Mouse (Mus musculus) adrenal gland, adult 8-10 months (tissue): ENCODE measurements around the gene Spata2. TPM values are rescaled to one million over a fixed set of nuclear protein-coding genes. Genes with fewer than 3 reads are reported as not detected.

Experiments used
- DNase-seq: peaks from one replicate; pipeline ENCODE4 v3.0.0; 2022
- total RNA-seq, 4 experiments: library from RNA; stranded (reverse); gene quantifications; 2 replicates each; pipeline ENCODE4 v1.2.4; 2022

The Spata2 gene
- total RNA-seq, result 10 to 100 TPM; 34.8 to 49.8 (median 38.9) TPM

GRCm38 (mm10) chr2:167492713-167493636 lies at the start of gene Spata2:
Gene Spata2 (minus strand): TSS chr2:167492887.
- DNase-seq, result peak; percentile 91

- DNase-seq, result no peak
These were observed 49.7 kb upstream of the Spata2 start for GRCm38 (mm10) chr2:167542361-167542760.

GRCm38 (mm10) chr2:167541761-167542160 lies 49.1 kb upstream of the Spata2 start:
- DNase-seq, result no peak

DNA sequence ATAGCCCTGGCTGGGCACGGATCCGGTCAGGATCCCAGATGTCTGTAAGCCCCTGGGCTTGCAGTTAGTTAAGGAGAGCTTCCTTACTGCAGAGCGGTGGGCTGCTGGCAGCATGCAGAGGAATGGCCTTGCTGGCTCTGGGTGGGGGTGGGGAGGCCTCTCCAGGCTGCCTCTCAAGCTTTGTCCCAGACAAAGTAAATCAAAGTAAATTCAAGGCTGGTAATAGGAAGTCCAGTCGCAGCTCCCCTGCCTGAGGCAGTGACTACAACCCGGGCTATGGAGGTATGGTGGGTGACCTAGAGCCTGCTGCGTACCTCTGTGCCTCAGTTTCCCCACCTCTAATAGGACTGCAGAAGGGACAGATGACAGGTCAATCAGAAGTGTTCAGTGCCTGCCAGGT lies 48.6 kb upstream of the Spata2 start:
- DNase-seq, result no peak

DNA sequence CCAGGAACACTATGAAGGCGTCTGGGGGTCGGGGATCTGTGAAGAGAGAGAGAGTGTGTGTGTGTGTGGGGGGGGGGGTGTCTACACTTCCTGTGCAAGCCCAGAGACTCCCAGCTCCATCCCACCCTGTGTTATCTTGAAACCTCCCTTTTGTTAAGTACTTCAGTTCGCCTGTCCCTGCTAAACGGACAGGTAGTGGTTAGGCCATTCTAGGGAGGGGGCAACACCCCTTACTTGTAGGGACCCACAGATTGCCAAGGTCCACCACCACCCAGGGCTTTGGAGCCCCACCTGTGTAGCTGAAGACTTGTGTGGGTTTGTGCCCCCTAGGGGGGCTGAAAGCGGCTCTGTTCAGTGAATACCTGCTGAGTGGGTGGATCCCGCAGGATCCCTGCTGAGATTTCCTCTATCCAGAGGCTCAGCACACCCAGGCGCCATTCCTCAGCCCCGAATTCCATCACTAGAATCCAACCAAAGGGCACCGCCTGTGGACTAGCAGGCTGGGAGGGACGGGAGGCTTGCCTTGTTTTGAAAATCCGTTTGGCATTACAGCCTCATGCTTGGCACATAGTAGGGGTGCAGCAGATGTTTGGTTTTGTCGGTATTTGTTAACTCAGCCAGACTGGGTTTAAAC lies 47.9 kb upstream of the Spata2 start:
- no peak for DNase-seq

- no peak for DNase-seq
These were observed 47.1 kb upstream of the Spata2 start for GRCm38 (mm10) chr2:167539536-167540476.

- peak; percentile 68 for DNase-seq
These were observed 46.1 kb upstream of the Spata2 start for GRCm38 (mm10) chr2:167538671-167539306.

DNA sequence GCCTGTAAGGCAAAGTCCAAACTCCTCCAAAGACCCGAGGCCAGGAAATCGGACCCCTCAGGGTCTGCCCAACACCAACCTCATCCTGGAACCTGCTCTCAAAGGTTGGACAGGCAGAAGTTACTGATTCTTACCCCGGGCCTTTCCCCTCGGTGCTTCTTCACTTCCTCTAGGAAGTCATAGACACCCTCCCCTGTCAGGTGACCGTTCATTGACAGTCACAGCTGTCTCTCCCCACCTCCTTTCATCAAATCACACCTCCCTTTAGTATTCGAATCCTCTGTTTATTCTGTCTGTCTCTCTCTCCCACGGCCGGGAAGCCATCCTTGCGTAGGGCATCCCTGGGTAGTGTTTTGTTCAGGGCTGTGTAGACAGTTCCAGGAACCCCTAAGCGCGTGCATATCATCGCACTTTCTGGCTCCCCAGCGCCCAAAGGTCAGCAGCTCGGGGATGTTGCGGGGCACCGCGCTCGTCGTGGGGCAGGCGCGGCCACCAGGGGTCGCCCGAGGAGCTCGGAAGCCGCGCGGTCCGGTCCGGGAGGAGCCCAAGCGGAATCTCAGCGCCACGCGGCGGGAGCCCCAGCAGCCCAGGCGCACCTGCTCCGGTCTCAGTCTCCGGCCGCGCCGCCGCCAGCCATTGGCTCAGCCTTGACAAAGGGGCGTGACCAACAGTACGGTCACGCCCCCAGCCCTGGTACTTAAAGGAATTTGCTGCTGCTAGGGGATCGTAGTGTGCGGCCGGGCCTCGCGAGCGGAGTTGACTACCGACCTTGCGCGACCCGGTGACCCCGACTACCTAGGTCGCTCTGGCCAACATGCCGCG lies 45.0 kb upstream of the Spata2 start, which contains the start of gene Snai1:
Snai1 (plus strand) TSS at position 720 of the 822 bp plus-strand sequence.
- DNase-seq, result peak; percentile 94

- no peak for DNase-seq
These were observed 43.7 kb upstream of the Spata2 start for GRCm38 (mm10) chr2:167536320-167536945.

DNA sequence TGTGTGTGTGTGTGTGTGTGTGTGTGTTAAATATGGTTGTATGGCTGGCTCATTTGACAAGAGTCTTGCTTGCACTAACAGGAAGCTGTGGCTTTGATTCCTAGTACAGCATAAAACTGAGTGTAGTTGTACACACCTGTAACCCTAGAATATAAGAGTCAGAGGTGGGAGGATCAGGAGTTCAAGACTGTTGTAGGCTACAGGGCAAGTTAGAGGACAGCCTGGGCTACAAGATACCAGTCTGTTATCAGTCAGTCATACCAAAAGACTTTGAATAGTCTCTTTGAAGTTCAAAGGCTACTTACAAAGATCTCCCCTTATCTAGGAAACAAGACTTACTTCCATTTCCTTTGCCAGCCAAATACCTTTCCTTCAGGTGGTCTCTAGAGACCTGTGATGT lies 41.2 kb upstream of the Spata2 start:
- DNase-seq, result no peak

- no peak for DNase-seq
These were observed 39.4 kb upstream of the Spata2 start for GRCm38 (mm10) chr2:167532131-167532530.

- no peak for DNase-seq
These were observed 37.8 kb upstream of the Spata2 start for GRCm38 (mm10) chr2:167530536-167530935.

DNA sequence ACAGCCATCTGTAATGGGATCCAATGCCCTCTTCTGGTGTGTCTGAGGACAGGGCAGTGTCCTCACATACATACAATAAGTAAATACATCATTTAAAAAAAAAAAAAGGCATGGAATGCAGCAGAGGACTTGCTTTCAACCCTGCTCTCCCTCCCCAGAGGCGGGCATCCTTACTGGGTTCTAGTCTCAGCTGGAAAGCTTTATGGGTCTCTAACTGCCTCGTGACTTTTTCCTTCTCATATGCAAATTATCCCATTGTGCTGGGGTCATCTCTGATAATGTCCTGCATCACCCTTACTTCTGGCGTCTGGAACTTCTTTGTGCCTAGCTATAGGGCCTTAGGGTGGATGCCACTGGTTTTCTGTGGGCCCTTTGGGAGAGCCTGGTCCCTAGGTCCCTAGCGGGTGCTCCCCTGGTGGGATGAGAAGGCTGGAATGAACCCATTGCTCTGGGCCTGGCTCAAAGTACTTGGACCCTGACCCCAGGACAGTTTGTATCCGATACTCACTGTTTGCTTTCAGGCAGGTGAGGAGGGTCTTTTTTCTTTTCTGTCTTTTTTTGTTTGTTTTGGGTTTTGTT lies 37.3 kb upstream of the Spata2 start:
- no peak for DNase-seq

- DNase-seq, result no peak
These were observed 35.6 kb upstream of the Spata2 start for GRCm38 (mm10) chr2:167528278-167528677.

DNA sequence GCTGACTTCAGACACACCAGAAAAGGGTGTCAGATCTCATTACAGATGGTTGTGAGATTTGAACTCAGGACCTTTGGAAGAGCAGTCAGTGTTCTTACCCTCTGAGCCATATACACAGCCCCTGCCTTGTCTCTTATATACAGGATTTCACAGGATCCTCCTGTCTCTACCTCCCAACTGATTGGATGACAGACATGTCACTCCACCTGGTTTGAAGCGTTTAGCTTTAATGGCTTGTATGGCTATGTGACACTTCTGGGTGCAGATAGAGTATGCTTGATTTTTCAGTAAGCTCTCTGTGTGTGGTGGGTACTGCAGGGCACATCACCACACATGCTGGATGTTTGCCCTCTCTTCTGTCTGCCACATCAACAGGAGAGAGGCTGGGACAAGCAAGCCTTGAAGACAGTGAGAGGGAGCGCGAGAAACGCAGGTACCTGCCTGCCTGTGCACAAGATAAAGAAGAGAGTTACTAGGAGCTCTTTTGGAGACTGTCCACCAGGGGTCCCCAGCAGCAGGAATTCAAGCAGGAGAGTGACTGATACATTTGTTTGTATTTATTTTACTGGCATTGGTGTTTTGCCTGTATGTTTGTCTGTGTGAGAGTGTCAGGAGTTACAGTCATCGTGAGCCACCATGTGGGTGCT lies 27.0 kb upstream of the Spata2 start:
- DNase-seq, result no peak

DNA sequence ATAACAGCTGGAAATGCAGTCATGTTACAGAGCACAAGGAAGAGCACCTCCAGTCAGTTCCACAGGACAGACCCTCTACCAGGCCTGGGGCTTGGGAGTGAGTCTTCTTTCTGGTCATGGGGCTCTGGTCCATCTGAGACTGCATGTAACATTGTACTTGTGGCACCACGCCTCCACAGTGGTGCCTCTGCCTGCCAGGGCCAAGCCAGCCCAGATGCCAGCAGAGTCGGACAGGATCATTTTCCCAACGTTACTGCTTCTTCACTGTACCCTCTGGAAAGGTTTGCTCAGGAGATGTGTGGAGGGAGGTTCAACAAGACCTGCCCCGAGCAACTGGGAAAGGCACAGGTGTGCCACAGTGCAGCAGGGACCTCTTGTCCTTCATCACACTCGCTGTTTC lies 23.0 kb upstream of the Spata2 start:
- DNase-seq, result no peak

DNA sequence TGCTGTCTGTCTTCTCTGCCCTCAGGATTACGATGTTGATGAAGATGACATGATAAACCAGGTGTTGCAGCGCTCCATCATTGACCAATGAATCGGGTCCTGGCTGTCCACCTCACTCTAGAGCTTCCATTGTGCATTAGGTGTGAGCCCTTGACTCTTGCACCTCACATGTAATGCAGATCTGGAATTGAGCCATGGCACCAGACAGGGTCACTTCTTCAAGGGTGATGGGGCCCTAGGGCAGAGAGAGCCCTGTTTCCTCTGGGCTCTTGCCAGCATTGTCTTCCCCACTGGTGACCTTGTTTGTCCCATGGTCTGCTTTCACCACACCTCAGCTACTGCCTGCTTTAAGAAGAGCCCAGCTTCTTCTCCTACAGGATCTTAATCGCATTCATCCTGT lies 22.0 kb upstream of the Spata2 start:
- no peak for DNase-seq

DNA sequence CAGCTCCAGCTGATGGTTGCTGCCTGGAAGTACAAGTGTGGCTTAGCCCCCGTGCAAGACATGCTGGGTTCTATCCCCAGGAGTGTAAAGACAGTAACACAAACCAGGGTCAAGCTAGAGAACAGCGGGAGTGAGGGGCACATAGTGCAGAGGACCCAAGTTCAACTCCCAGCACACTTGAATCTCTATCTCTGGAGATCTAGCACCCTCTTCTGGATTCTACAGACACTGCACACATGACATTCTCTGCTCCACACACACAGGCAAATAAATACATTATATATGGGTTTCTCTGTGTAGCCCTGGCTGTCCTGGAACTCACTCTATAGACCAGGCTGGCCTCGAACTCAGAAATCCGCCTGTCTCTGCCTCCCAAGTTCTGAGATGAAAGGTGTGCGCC lies 20.3 kb upstream of the Spata2 start:
- DNase-seq, result no peak

- DNase-seq, result no peak
These were observed 19.7 kb upstream of the Spata2 start for GRCm38 (mm10) chr2:167512365-167512764.

GRCm38 (mm10) chr2:167510485-167510884 lies 17.8 kb upstream of the Spata2 start:
- DNase-seq, result no peak
